Mouse (Mus musculus) kidney, adult 2 months (tissue): Measurements from ENCODE around the gene Tpi1.

Experiments used
- CTCF ChIP-seq: fragments of 200-500 bp; conservative IDR thresholded peaks from 2 replicates; pipeline ENCODE4 v1.5.1; 2011; ENCODE audit warnings: low read depth, mild to moderate bottlenecking, control low read depth, low read length, moderate library complexity, mixed read lengths; ENCODE audit not compliant: insufficient read depth, insufficient read length
- POLR2A ChIP-seq: fragments of 200-500 bp; IDR thresholded peaks from one replicate; pipeline ENCODE4 v1.6.1; 2011; ENCODE audit warnings: low read depth, low read length, control low read depth

- TF ChIP-seq CTCF = no peak
- no peak for TF ChIP-seq POLR2A
Measured at GRCm38 (mm10) chr6:124820891-124821290, 6.8 kb upstream of the Tpi1 start.
